Mouse (Mus musculus) layer of hippocampus, adult 9-10 months (tissue): ENCODE measurements around the gene Glcci1.

Experiments
- DNase-seq: peaks from one replicate; pipeline ENCODE4 v3.0.0; 2022; ENCODE audit warnings: low spot score

The Glcci1 gene

DNA sequence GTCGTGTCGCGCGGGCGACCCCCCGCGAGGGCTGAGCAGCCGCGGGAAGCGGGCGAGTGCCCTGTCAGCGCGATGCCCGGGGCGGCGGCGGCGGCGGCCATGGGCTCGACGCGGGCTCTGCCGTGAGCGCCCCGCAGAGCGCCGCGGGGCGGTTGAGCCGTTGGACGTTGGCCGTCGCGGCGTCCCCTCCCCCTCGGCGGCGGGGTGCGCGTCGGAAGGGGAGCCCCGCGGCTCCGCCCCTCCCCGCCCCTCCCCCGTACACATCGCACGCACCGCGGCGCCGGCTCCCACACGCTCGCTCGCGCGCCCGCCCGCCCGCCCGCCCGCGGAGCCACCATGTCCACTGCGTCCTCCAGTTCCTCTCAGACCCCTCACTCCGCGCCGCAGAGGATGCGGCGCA is at the start of gene Glcci1:
TSS of gene Glcci1 (plus strand) at position 50 of the 400 bp plus-strand sequence.
- no peak for DNase-seq

DNA sequence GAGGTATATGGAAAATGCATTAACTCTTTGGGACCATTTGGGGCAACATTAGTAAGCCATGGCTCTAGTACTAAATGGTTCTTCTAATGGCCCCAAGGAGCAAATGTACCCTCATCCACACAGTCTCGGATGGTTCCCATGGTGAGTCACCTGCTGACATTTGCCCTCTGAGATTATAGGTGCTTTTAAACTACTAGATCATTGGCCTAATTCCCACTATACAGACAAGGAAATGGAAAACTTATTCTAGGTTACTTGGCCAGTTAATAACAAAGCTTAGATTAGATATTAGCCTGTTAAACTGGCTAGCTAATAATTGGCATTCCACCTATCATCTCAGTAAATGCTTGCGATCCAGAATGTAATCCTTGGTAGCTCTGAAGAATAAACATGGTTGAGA is 47.0 kb upstream of the Glcci1 start:
- no peak for DNase-seq

DNA sequence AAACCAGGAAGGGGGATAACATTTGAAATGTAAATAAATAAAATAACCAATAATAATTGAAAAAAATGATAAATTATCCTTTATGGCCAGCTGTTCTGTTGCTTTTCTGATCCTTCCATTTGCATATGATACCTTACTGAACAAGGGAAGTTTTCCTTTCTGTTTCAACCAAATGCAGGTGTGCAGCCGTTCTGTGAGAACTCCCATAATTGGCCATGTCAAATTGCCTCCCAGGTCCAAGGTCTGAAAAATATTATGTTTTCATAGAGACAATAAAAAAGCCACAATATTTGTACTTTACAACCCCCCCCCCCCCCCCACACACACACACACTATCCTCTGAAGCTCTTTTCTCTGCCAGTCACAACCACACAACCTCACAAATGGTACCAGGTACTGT is 44.0 kb upstream of the Glcci1 start:
- DNase-seq, result no peak

DNA sequence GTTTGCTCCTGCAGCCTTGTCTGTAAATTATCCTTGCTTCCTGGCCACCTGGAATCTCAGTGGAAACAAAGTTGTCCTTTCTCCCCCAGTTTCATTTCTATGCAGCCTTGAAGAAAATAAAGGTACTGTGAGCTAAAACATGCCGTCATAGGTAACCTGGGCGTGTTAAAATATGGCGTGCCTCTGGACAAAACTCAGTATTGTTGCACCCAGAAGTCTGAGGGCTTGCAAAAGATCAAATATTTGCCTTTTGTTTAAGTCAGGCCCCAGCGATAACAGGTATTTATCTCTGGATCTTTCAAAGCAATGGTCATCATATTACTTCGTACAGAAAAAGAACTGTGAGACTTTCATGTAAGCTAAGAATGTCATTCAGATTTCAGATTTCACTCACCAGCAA is 43.4 kb upstream of the Glcci1 start:
- DNase-seq, result no peak

DNA sequence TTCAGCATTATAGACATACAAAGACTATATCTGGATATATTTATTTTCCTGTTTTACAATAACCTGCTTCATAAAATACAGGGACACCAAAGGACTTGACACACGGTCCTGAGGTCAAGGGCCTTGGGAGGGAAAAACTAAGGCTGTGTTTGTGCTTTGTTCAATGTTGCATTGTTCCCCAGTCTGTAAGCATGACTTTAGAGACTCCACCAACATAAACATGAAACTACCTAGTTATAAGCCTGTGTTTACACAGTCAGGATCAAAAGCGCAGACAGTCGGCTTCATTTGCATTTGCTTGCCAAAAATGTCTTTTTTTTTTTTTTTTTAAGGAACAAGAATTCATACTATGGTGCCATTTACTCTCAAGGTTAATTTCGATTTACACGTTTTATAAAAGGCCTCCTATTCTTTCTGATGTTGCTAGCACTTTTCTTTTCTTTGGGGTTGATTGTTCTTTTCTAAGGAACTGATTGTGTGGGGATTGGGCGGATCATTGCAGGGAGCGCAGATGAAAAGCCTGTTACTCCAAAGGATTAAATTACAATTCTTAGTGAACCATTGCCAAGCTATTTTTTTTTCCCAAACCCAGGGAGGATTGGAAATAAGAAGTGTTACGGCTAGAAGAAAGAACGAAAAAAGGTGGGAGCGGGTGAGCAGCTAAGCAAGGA is 41.6 kb upstream of the Glcci1 start:
- DNase-seq, result no peak

DNA sequence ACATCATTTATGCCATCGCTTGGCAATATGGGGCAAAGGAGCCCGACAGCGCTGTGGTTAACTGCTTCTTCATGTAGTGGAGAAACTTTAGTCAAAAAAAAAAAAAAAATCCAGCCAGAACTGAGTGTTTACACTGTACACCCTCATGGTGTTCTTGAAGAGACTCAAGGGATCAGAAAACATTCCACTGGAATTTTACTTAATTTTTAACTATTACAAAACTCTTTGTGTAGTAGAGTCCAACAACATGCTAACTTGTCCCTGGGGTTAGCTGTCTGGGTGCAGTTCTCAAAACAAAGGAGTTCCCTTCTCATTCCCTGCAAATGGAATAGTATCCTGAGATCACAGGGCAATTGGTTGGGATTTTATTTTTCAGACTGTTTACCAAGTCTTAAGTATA is 39.5 kb upstream of the Glcci1 start:
- no peak for DNase-seq

DNA sequence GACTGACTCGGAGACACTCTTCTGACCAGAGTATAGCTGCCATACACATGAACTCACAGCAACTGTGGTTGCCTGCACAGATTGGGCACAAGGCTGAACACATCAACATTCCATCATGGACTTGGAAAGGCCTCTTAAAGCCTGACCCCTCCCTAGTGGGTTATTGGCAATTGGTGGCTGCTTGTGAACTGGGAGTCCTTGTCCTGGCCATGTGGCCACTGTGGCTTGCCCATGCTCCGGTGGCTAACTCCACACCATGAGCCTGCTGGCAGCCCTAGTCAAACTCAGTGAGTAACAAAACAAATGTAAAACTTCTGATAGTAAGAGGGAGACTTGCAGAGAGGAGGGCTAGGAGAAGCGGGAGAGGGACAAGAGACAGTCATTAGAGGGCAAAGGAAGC is 37.3 kb upstream of the Glcci1 start:
- no peak for DNase-seq

DNA sequence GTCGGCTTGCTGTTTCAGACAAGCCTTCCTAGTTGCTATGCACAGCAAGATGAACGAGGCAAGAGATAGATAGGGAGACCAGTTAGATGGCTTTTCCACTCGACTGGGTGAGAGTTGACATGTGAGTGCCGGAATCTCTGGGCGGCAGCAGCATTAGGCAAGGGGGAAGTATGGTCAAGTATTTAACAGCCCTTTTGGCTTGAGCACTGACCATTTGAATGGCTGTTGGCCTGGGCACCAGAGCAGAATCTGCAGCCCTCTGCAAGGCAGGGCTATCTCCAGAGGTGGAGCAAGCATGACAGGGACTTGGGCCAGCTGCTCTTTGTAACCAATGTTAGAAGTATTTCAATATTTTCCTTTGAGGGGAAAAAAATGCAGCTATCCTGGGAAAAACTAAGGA is 36.5 kb upstream of the Glcci1 start:
- no peak for DNase-seq

DNA sequence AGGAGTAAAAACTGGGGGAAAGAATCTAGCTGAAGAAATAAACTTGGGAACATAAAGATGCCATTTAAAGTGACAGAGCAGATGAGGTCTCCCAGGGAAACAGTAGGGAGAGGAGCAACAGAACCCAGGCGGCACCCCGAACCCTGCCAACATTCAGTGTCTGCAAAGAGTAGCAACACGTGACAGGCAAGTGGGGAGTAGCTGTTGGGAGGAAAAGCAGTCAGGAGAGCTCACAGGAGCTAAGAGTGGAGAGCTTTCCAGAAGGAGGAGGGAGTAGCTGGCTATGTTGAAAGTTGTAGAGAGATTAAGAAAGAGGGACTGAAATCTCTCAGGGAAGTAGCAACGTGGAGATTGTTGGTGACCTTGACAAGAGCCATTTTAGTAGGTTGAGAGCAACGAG is 35.9 kb upstream of the Glcci1 start:
- no peak for DNase-seq

DNA sequence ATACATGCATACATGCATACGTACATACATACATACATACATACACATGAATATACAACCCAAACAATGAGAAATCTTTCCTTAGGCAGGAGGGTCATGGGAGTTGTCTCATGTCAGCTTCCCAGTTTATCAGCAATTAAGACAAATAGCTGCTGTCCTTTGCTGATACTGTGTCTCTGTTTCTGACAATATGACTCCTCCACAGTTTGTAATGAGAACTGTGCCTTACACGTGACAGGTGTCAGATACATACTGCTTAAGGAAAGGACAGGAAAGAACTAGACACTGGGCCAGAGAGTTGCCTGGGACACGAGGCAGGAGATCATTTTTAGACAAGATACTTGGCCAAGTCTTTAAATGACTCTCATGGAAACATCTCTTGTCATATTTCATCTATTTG is 35.1 kb upstream of the Glcci1 start:
- DNase-seq, result no peak

DNA sequence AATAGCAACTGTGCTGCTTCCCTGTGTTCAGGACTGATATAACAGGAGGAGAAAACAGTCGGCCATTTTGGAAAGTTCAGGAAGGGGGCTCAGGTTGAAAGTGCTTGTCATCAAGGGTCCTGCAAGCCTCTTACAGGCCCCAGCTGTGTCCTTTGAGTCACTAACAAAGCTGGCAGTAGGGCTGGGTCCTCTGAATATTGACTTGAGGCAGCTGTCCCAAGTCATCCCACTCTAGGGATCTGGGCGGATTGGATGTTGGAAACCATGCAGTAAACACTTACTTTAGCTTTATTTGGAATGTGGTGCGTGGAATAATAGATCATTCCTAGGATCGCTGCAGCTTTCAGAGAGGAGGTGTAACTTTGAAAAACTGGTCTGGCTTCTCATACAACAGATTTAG is 34.6 kb upstream of the Glcci1 start:
- no peak for DNase-seq

DNA sequence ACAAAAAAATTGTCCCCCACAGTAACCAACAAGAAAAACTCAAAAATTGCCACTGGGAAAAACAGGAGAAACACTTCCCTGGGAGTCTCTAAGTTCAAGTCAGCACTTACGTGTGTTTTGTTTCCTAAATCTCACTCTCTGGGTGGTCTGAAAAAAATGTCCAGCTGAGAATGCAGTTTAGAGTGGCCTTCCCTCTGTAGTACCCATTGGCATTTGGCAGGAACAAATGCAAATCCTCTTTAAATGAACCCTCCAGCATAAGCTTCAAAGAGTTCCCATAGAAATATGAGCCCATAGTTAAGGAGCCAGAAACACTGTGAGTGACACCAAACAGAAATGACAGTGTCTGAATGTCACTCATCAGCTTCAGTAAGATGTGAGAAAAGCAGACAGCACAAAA is 30.2 kb upstream of the Glcci1 start:
- DNase-seq, result no peak

DNA sequence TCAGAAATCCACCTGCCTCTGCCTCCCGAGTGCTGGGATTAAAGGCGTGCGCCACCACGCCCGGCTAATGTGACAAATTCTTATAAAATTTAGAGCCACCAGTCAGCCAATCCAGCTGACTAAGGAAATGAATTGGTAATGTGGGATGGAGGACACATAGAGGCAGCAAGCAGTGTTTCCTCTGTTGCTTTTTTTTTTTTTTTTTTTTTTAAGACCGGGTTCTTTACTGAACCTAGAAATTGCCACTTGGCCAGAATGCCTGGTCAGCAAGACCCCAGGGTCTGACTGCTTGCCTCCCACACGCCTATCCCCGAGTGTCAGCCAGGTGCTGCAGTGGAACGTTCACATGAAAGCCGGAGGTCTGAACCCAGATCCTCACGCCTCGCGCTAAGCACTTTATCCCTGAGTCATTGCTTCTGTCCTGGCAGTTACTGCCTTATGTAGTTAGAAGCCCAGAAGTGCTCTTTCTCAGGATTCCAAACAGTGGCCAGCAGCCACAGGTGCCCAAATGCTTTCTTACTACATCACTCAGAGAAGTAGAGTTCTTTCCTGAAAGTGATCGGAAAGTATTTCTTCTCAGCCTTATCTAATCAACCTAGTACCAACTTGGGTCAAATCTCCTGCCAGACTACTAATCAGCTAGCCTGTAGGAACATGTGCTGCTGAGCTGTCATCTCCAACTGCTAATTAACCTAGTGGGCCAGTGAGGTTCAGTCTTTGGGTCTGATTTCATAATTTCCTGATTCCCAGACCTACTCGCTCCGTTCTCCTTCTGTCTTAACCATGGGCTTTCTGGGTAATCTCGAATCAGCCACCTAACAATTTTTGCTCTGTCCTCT is 24.7 kb upstream of the Glcci1 start:
- no peak for DNase-seq

DNA sequence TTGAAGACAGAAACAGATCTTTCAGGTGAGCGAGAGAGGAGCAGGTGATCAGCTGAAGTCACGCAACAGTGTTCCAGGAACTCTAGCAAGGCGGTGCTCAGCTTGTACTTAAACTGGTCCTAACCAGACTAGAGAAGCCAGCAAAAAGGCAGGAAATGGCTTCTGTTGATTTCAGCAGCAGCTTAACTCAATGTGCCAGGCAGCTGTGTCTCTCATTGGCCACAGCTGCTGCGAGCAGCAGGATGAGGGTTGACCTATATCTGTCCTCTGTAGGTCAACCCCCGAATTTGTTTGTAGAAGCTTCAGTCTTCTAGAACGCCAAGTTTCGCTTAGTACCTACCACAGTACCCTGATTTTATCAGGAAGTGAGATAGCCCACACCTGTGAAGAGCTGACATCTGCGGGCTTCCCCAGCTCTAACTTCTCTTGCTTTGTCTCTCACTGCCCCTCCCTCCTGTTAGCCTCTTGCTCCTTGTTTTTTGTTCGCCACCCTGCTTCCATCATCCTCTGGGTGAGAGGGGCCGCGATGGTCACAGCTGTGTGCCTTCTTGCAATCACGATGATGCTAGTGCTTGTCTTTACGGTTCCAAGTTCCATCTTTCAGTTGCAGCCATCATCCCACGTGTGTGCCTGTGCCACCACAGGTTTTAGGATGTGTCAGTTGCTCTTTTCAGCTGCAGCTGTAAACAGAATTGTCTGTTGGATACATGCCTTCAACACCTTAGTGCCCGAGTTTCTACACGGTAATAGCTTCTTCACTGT is 23.8 kb upstream of the Glcci1 start:
- DNase-seq, result no peak

DNA sequence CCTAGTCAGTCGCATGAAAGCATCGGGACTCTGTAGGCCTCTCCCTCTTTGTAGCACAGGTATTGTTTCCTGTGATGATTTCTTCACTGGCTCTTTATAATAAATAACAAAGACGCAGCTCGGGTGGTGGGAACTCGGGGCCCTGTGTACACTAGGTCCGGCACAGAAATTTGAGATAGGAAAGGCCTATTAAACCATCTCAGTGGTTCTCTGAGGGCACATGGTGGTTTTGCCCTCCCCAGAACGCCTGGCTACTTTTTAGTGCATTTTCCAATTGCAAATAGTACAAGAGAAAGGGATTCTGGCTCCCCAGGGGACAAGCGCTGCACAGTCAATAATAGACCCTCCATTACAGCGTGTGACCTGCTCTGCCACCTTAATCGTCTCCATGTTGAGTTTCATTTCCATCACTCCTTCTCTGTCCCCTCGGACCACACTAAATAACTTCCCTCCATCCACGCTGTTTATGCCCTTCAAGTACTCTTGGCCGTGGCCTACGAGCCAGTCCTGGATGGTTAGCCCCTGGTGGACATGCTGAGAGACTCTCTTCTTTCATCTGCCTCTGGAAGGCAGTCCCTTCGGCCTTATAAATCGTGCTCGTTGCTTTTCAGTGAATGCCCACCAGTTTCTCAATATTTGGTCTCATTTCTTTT is 22.9 kb upstream of the Glcci1 start:
- no peak for DNase-seq

DNA sequence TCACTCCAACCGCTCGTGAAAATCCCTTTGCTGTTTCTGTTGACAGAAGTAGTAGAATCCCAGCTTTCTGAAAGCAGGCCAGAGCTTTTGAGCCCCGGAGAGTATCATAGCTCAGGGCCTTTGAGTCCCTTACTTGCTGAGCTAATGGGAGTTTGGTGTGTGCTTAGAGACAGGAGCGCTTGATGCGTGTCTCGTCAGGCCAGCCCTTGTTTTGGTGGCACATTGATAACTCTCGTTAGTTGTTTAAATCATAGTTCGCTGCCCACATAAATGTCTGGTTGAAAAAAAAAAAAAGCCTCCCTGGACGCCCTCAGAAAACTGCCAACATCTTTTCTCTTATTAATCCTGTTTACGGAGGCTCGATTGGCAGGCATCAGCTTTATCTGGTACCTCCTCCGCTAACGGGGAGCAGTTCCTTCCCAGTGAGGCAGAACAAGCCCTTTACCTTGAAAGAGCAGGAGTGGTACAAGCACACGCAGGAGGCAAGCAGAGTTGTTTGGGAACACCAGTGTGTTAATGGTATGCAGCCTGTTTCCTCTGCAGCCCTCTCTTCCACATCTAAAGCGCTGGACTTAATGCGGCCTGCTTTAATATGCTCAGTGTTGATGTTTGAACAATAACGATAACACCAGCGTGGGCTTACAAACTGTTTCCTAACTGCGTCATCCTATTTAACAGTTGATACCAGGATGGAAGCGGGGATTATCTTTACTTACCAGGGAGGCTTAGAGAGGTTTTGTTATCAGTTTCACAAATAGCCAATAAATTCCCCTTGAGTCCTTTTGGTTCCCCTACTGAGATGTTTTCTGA is 22.2 kb upstream of the Glcci1 start:
- no peak for DNase-seq

DNA sequence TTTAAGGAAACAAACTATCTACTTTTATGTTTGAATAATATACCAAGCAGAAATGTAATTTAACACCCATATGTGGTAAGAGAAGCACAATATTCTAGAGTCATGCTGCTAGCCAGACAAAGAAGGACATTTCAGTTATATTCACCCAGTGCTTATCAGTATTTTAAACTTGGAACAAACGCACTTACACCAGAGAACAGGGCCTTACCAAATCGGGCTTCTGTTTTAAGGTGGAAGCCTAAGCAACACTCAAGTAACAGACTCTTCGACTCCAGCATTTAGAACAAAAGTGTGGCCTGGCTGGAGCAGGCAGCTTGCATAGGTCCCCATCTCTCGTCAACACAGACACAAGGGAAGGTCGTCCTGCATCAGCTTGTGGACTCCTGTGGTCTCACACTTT is 21.2 kb upstream of the Glcci1 start:
- DNase-seq, result no peak

DNA sequence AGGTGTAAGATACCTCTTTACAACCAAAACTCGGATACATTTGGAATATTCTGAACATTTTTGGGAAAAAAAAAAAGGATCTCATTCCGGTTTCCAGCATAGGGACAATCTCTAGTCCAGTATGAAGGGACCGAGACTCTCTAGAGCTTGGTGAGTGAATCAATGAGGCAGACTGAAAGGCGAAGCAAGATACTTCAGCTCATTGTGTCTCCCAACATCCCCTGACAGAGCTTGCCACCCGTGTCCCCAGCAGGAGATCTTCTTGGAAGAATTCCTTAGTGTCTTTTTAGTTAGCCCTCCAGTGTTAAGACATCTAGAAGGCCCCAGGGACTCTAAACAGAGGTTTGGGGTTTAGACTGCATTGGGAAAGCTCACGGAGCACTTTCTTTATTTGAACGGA is 20.1 kb upstream of the Glcci1 start:
- no peak for DNase-seq

DNA sequence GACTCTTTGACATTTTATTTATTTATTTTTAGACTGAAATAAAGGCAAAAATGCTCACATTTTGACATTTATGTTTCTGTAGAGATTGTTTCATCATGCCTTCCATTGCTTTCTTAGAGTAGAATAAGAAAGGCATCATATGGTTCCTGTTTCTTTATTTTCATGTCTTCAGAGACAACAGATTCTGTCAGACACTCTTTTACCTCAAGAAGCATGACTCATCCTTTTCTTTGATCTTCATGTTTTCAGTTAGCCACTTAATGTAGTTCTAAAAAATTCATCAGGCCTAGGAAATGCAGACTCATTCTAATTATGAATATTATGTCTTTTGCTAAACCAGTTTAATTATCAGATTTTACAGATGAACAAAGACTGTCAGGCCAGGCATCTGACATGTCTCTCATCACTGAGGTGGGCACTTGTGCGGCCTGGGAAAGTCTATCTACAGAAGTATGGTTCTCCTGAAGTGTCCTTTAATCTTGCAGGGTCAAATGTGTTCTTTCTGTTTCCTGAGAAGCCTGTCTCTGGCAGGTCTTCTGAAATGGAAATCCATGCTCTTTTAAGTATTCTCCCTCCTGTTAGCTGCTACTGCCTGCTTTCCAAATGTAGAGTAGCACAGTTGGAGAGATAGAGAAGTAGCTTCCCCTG is 19.3 kb upstream of the Glcci1 start:
- no peak for DNase-seq

DNA sequence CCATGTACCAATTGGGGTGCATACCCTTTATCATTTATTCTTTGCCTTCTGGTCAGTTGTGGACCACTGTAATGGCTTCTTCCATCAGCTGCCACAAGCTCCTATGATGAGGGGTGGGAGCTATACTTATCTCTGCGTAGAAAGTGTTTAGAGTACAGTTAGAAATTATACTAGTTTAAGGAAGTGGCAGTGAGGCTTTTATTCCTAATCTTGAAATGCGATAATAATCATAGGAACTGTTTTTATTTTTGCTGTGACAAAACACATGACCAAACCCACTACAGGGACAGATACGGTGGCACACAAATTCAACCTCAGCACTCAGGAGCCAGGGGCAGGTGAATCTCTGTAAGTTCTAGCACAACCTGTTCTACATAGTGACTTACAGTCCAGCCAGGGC is 17.2 kb upstream of the Glcci1 start:
- no peak for DNase-seq
